Mouse (Mus musculus): Measurements from ENCODE around the gene Rnasek. TPM values are rescaled to one million over a fixed set of nuclear protein-coding genes. Genes with fewer than 3 reads are reported as not detected.

Rnasek gene
- polyA plus RNA-seq, 1 experiment, result 339 TPM

GRCm38 (mm10) chr11:70212423-70212822 lies 27.2 kb downstream of the Rnasek start, which contains the start of gene Slc16a11:
Gene Slc16a11, plus strand, starts transcription at chr11:70212752.
- H3ac ChIP-seq (ENCODE audit: control insufficient read depth, insufficient read length), result no peak within 1 kb of the TSS
- no peaks in the 10 kb centered on the region for H3K27me3 ChIP-seq (ENCODE audit: control insufficient read depth, insufficient read depth, insufficient read length)
- no peaks in the 10 kb centered on the region for H3K36me3 ChIP-seq (ENCODE audit: control insufficient read depth, insufficient read depth)
- no peak for TF ChIP-seq E2F4 (IDR thresholded peaks at IDR 0.05; ENCODE audit: insufficient read depth)
- no peak for TF ChIP-seq MYOG (IDR thresholded peaks at IDR 0.05; ENCODE audit: control insufficient read depth in 1 of 3, insufficient read depth in 1 of 3, insufficient read length in 2 of 3, low read depth in 2 of 3)
- TF ChIP-seq TCF3 (IDR thresholded peaks at IDR 0.05; ENCODE audit: insufficient read length, low read depth), result no peak
- no peak for TF ChIP-seq SRF (IDR thresholded peaks at IDR 0.05; ENCODE audit: control insufficient read depth, insufficient read length, low read depth)
- TF ChIP-seq POLR2AphosphoS2 (IDR thresholded peaks at IDR 0.05; ENCODE audit: insufficient read length, low read depth), result no peak
- TF ChIP-seq REST (IDR thresholded peaks at IDR 0.05; ENCODE audit: insufficient read depth, insufficient read length), result no peak
- no peak for TF ChIP-seq TCF12 (IDR thresholded peaks at IDR 0.05; ENCODE audit: insufficient read depth, poor library complexity, severe bottlenecking)
- no peaks in the 10 kb centered on the region for H3K79me2 ChIP-seq (ENCODE audit: control insufficient read depth, insufficient read depth)
- peak within 1 kb of the TSS; percentile 92 for H3K4me2 ChIP-seq (ENCODE audit: low read depth)
- peak within 1 kb of the TSS; percentile 30 for H3K4me3 ChIP-seq

GRCm38 (mm10) chr11:70211972-70212371 lies 27.7 kb downstream of the Rnasek start:
- Histone ChIP-seq H3K36me3 (ENCODE audit: control insufficient read depth, insufficient read depth) (no peaks in the 10 kb centered on the region), H3K79me2 (ENCODE audit: control insufficient read depth, insufficient read depth) (no peaks in the 10 kb centered on the region), H3ac (ENCODE audit: control insufficient read depth, insufficient read length) (no peak overlapping the region), H3K4me3 (no peak overlapping the region), H3K4me2 (ENCODE audit: low read depth) (no peak overlapping the region), H3K27me3 (ENCODE audit: control insufficient read depth, insufficient read depth, insufficient read length) (no peaks in the 10 kb centered on the region)
- TF ChIP-seq MYOD1 (IDR thresholded peaks at IDR 0.05; ENCODE audit: control insufficient read depth in 1 of 3, insufficient read length in 2 of 3, low read depth in 2 of 3), result no peak
- TF ChIP-seq E2F4 (IDR thresholded peaks at IDR 0.05; ENCODE audit: insufficient read depth), result no peak
- no peak for TF ChIP-seq SRF (IDR thresholded peaks at IDR 0.05; ENCODE audit: control insufficient read depth, insufficient read length, low read depth)

- Histone ChIP-seq H3K36me3 (ENCODE audit: control insufficient read depth, insufficient read depth) (no peaks in the 10 kb centered on the region), H3K27me3 (ENCODE audit: control insufficient read depth, insufficient read depth, insufficient read length) (no peaks in the 10 kb centered on the region), H3K4me3 (no peak overlapping the region), H3ac (ENCODE audit: control insufficient read depth, insufficient read length) (no peak overlapping the region), H3K79me2 (ENCODE audit: control insufficient read depth, insufficient read depth) (no peaks in the 10 kb centered on the region), H3K4me2 (ENCODE audit: low read depth) (peak overlapping the region; percentile 34)
- TF ChIP-seq USF1 (IDR thresholded peaks at IDR 0.05; ENCODE audit: low read depth) (no peak), E2F4 (IDR thresholded peaks at IDR 0.05; ENCODE audit: insufficient read depth) (no peak), POLR2A (IDR thresholded peaks at IDR 0.05; ENCODE audit: insufficient read length, low read depth) (no peak)
Measured at GRCm38 (mm10) chr11:70210681-70211080, 29.0 kb downstream of the Rnasek start.

GRCm38 (mm10) chr11:70208778-70209388 lies 30.8 kb downstream of the Rnasek start:
- Histone ChIP-seq H3ac (ENCODE audit: control insufficient read depth, insufficient read length) (no peak overlapping the region), H3K79me2 (ENCODE audit: control insufficient read depth, insufficient read depth) (no peaks in the 10 kb centered on the region), H3K4me2 (ENCODE audit: low read depth) (no peak overlapping the region), H3K36me3 (ENCODE audit: control insufficient read depth, insufficient read depth) (no peaks in the 10 kb centered on the region), H3K27me3 (ENCODE audit: control insufficient read depth, insufficient read depth, insufficient read length) (no peaks in the 10 kb centered on the region), H3K4me3 (no peak overlapping the region)
- TF ChIP-seq E2F4 (IDR thresholded peaks at IDR 0.05; ENCODE audit: insufficient read depth) (no peak), POLR2AphosphoS2 (IDR thresholded peaks at IDR 0.05; ENCODE audit: insufficient read length, low read depth) (no peak)

- no peaks in the 10 kb centered on the region for H3K79me2 ChIP-seq (ENCODE audit: control insufficient read depth, insufficient read depth)
- H3ac ChIP-seq (ENCODE audit: control insufficient read depth, insufficient read length), result no peak overlapping the region
- H3K27me3 ChIP-seq (ENCODE audit: control insufficient read depth, insufficient read depth, insufficient read length), result no peaks in the 10 kb centered on the region
- no peak overlapping the region for H3K4me2 ChIP-seq (ENCODE audit: low read depth)
- TF ChIP-seq REST (IDR thresholded peaks at IDR 0.05; ENCODE audit: insufficient read depth, insufficient read length) (no peak), TCF3 (IDR thresholded peaks at IDR 0.05; ENCODE audit: insufficient read length, low read depth) (no peak)
- no peak overlapping the region for H3K4me3 ChIP-seq
- no peaks in the 10 kb centered on the region for H3K36me3 ChIP-seq (ENCODE audit: control insufficient read depth, insufficient read depth)
Measured at GRCm38 (mm10) chr11:70207283-70207682, 32.4 kb downstream of the Rnasek start.

GRCm38 (mm10) chr11:70206801-70207200 lies 32.8 kb downstream of the Rnasek start:
- Histone ChIP-seq H3K4me2 (ENCODE audit: low read depth) (no peak overlapping the region), H3K36me3 (ENCODE audit: control insufficient read depth, insufficient read depth) (no peaks in the 10 kb centered on the region), H3ac (ENCODE audit: control insufficient read depth, insufficient read length) (no peak overlapping the region), H3K4me3 (no peak overlapping the region), H3K27me3 (ENCODE audit: control insufficient read depth, insufficient read depth, insufficient read length) (no peaks in the 10 kb centered on the region), H3K79me2 (ENCODE audit: control insufficient read depth, insufficient read depth) (no peaks in the 10 kb centered on the region)
- TF ChIP-seq REST (IDR thresholded peaks at IDR 0.05; ENCODE audit: insufficient read depth, insufficient read length), result no peak
- no peak for TF ChIP-seq MAX (IDR thresholded peaks at IDR 0.05; ENCODE audit: low read depth)
- TF ChIP-seq MYOG (IDR thresholded peaks at IDR 0.05; ENCODE audit: control insufficient read depth in 1 of 3, insufficient read depth in 1 of 3, insufficient read length in 2 of 3, low read depth in 2 of 3), result no peak
- TF ChIP-seq SRF (IDR thresholded peaks at IDR 0.05; ENCODE audit: control insufficient read depth, insufficient read length, low read depth), result no peak
- no peak for TF ChIP-seq POLR2AphosphoS2 (IDR thresholded peaks at IDR 0.05; ENCODE audit: insufficient read length, low read depth)
- no peak for TF ChIP-seq POLR2A (IDR thresholded peaks at IDR 0.05; ENCODE audit: insufficient read length, low read depth)
- TF ChIP-seq USF1 (IDR thresholded peaks at IDR 0.05; ENCODE audit: low read depth), result no peak
- no peak for TF ChIP-seq E2F4 (IDR thresholded peaks at IDR 0.05; ENCODE audit: insufficient read depth)
- TF ChIP-seq MYOD1 (IDR thresholded peaks at IDR 0.05; ENCODE audit: control insufficient read depth in 1 of 3, insufficient read length in 2 of 3, low read depth in 2 of 3), result no peak
- no peak for TF ChIP-seq TCF3 (IDR thresholded peaks at IDR 0.05; ENCODE audit: insufficient read length, low read depth)
